Mouse (Mus musculus) CH12.LX (cell line): ENCODE measurements around the gene Terb2. TPM values are rescaled to one million over a fixed set of nuclear protein-coding genes. Genes with fewer than 3 reads are reported as not detected.
A peak's percentile ranks its signal among the peaks of the same experiment; 100 is the strongest.

Experiments used
- DNase-seq: peaks from one replicate; pipeline ENCODE4 v3.0.0-alpha.2; 2013; ENCODE audit errors: extremely low read depth
- H3K27ac ChIP-seq: 2 replicates; pipeline ENCODE4 v1.5.1; 2012; ENCODE audit warnings: low read depth, mild to moderate bottlenecking, control low read depth, moderate library complexity; ENCODE audit not compliant: insufficient read depth
- H3K27me3 ChIP-seq: replicated peaks from 2 replicates; pipeline ENCODE3; 2012; ENCODE audit warnings: inconsistent platforms
- H3K36me3 ChIP-seq, 2 experiments: replicated peaks in 1 of 2; 2 replicates each; pipeline versions ENCODE3 to v1.6.1; 2012; ENCODE audit warnings: inconsistent platforms in 1 of 2, low read length in 1 of 2, mild to moderate bottlenecking in 1 of 2, mixed read lengths in 1 of 2, moderate library complexity in 1 of 2; ENCODE audit not compliant: control insufficient read depth in 1 of 2, insufficient read depth in 1 of 2
- H3K4me1 ChIP-seq, 2 experiments: 2 replicates each; pipeline ENCODE4 v1.6.1; 2012; ENCODE audit warnings: inconsistent platforms in 1 of 2, moderate library complexity in 1 of 2; ENCODE audit not compliant: insufficient read depth in 2 of 2, control insufficient read depth in 1 of 2
- H3K4me2 ChIP-seq: 2 replicates; pipeline ENCODE4 v1.6.1; 2012; ENCODE audit warnings: low read depth, mild to moderate bottlenecking, control low read depth; ENCODE audit not compliant: poor library complexity, insufficient read depth, severe bottlenecking
- H3K4me3 ChIP-seq, 3 experiments: fragments of 150-350 bp in 1 of 3; sonication (generic) in 1 of 3; replicated peaks in 1 of 3; 2 replicates each; pipeline versions ENCODE3 to v1.5.1; 2011 to 2012; ENCODE audit warnings: low read depth in 2 of 3, low read length in 2 of 3, mild to moderate bottlenecking in 2 of 3, moderate library complexity in 2 of 3, control low read depth in 1 of 3, improper control_type of control experiment in 1 of 3, inconsistent platforms in 1 of 3, mixed read lengths in 1 of 3; ENCODE audit not compliant: poor library complexity in 1 of 3
- H3K79me2 ChIP-seq: replicated peaks from 2 replicates; pipeline ENCODE4 v1.6.1; 2012; ENCODE audit warnings: mild to moderate bottlenecking, moderate library complexity; ENCODE audit not compliant: control insufficient read depth, poor library complexity, insufficient read depth, severe bottlenecking; ENCODE audit errors: extremely low read depth
- H3K9ac ChIP-seq: 2 replicates; pipeline ENCODE4 v1.6.1; 2012; ENCODE audit warnings: low read depth, mild to moderate bottlenecking, control low read depth, moderate library complexity; ENCODE audit not compliant: insufficient read depth
- H3K9me3 ChIP-seq: replicated peaks from 2 replicates; pipeline ENCODE3; 2012; ENCODE audit warnings: low read length, inconsistent platforms, mixed read lengths
- BHLHE40 ChIP-seq: IDR thresholded peaks from 2 replicates; pipeline ENCODE4 v1.6.1; 2011; ENCODE audit warnings: mild to moderate bottlenecking, low read depth, low read length, improper control_type of control experiment
- CHD1 ChIP-seq: IDR thresholded peaks from 2 replicates; pipeline ENCODE4 v1.6.1; 2012; ENCODE audit warnings: low read depth, low read length, improper control_type of control experiment, inconsistent platforms
- CHD2 ChIP-seq: IDR thresholded peaks from 2 replicates; pipeline ENCODE4 v1.6.1; 2011; ENCODE audit warnings: low read length, improper control_type of control experiment
- CTCF ChIP-seq, 2 experiments: IDR thresholded peaks in 1 of 2; conservative IDR thresholded peaks in 1 of 2; 2 replicates each; pipeline ENCODE4 v1.5.1; 2011 to 2012; ENCODE audit warnings: low read depth in 2 of 2, low read length in 2 of 2, improper control_type of control experiment in 1 of 2, inconsistent platforms in 1 of 2, mild to moderate bottlenecking in 1 of 2, moderate library complexity in 1 of 2
- E2F4 ChIP-seq: IDR thresholded peaks from 2 replicates; pipeline ENCODE4 v1.6.1; 2011; ENCODE audit warnings: low read depth, low read length, improper control_type of control experiment; ENCODE audit not compliant: insufficient replicate concordance
- ELF1 ChIP-seq: IDR thresholded peaks from 2 replicates; pipeline ENCODE4 v1.6.1; 2014; ENCODE audit warnings: low read depth, mild to moderate bottlenecking, inconsistent platforms, low read length, improper control_type of control experiment
- EP300 ChIP-seq: IDR thresholded peaks from 2 replicates; pipeline ENCODE4 v1.6.1; 2011; ENCODE audit warnings: low read length, improper control_type of control experiment
- ETS1 ChIP-seq: conservative IDR thresholded peaks from 2 replicates; pipeline ENCODE4 v1.6.1; 2012; ENCODE audit warnings: low read depth, mild to moderate bottlenecking, inconsistent platforms, low read length, improper control_type of control experiment, moderate library complexity
- GABPA ChIP-seq: IDR thresholded peaks from 2 replicates; pipeline ENCODE4 v1.6.1; 2012; ENCODE audit warnings: low read depth, low read length, improper control_type of control experiment, inconsistent platforms; ENCODE audit not compliant: insufficient replicate concordance
- HCFC1 ChIP-seq: IDR thresholded peaks from 2 replicates; pipeline ENCODE4 v1.6.1; 2012; ENCODE audit warnings: low read depth, mild to moderate bottlenecking, inconsistent platforms, low read length, improper control_type of control experiment
- IRF4 ChIP-seq: IDR thresholded peaks from 2 replicates; pipeline ENCODE4 v1.6.1; 2014; ENCODE audit warnings: low read depth, mild to moderate bottlenecking, inconsistent platforms, low read length, improper control_type of control experiment
- JUN ChIP-seq: IDR thresholded peaks from 2 replicates; pipeline ENCODE4 v1.6.1; 2011; ENCODE audit warnings: low read depth, mild to moderate bottlenecking, low read length, improper control_type of control experiment, moderate library complexity; ENCODE audit not compliant: insufficient read depth
- JUND ChIP-seq: conservative IDR thresholded peaks from 2 replicates; pipeline ENCODE4 v1.6.1; 2011; ENCODE audit warnings: low read depth, low read length, improper control_type of control experiment
- KAT2A ChIP-seq: IDR thresholded peaks from 2 replicates; pipeline ENCODE4 v1.6.1; 2012; ENCODE audit warnings: low read length, improper control_type of control experiment, inconsistent platforms; ENCODE audit not compliant: insufficient replicate concordance
- MAFK ChIP-seq: IDR thresholded peaks from 2 replicates; pipeline ENCODE4 v1.6.1; 2011; ENCODE audit warnings: low read length, improper control_type of control experiment; ENCODE audit not compliant: insufficient replicate concordance
- MAX ChIP-seq: IDR thresholded peaks from 2 replicates; pipeline ENCODE4 v1.6.1; 2011; ENCODE audit warnings: low read length, improper control_type of control experiment
- MAZ ChIP-seq: IDR thresholded peaks from 2 replicates; pipeline ENCODE4 v1.6.1; 2012; ENCODE audit warnings: low read depth, mild to moderate bottlenecking, inconsistent platforms, low read length, improper control_type of control experiment, moderate library complexity
- MEF2A ChIP-seq: IDR thresholded peaks from 2 replicates; pipeline ENCODE4 v1.6.1; 2014; ENCODE audit warnings: low read depth, mild to moderate bottlenecking, inconsistent platforms, low read length, improper control_type of control experiment, borderline replicate concordance
- MXI1 ChIP-seq: IDR thresholded peaks from 2 replicates; pipeline ENCODE4 v1.6.1; 2011; ENCODE audit warnings: mild to moderate bottlenecking, low read depth, low read length, improper control_type of control experiment
- MYC ChIP-seq: IDR thresholded peaks from 2 replicates; pipeline ENCODE4 v1.6.1; 2011; ENCODE audit warnings: low read depth, mild to moderate bottlenecking, improper control_type of control experiment, low read length
- NELFE ChIP-seq: IDR thresholded peaks from 2 replicates; pipeline ENCODE4 v1.6.1; 2011; ENCODE audit warnings: low read depth, low read length, improper control_type of control experiment
- NRF1 ChIP-seq: IDR thresholded peaks from 2 replicates; pipeline ENCODE4 v1.6.1; 2014; ENCODE audit warnings: low read depth, mild to moderate bottlenecking, inconsistent platforms, low read length, improper control_type of control experiment, moderate library complexity
- PAX5 ChIP-seq: IDR thresholded peaks from 2 replicates; pipeline ENCODE4 v1.6.1; 2012; ENCODE audit warnings: low read length, inconsistent platforms, mixed read lengths
- POLR2A ChIP-seq: IDR thresholded peaks from 2 replicates; pipeline ENCODE4 v1.6.1; 2011; ENCODE audit warnings: low read depth, mild to moderate bottlenecking, improper control_type of control experiment, low read length
- POLR2AphosphoS2 ChIP-seq: IDR thresholded peaks from 2 replicates; pipeline ENCODE4 v1.6.1; 2011; ENCODE audit warnings: low read depth, low read length, improper control_type of control experiment
- RAD21 ChIP-seq: IDR thresholded peaks from 2 replicates; pipeline ENCODE4 v1.6.1; 2011; ENCODE audit warnings: low read depth, mild to moderate bottlenecking, low read length, improper control_type of control experiment, moderate library complexity
- RCOR1 ChIP-seq: conservative IDR thresholded peaks from 2 replicates; pipeline ENCODE4 v1.6.1; 2012; ENCODE audit warnings: low read depth, mild to moderate bottlenecking, inconsistent platforms, low read length, improper control_type of control experiment
- SIN3A ChIP-seq: IDR thresholded peaks from 2 replicates; pipeline ENCODE4 v1.6.1; 2012; ENCODE audit warnings: low read length, improper control_type of control experiment, inconsistent platforms
- SMC3 ChIP-seq: IDR thresholded peaks from 2 replicates; pipeline ENCODE4 v1.6.1; 2011; ENCODE audit warnings: low read depth, low read length, improper control_type of control experiment
- TBP ChIP-seq: conservative IDR thresholded peaks from 2 replicates; pipeline ENCODE4 v1.6.1; 2011; ENCODE audit warnings: low read depth, low read length, improper control_type of control experiment
- TCF12 ChIP-seq: IDR thresholded peaks from 2 replicates; pipeline ENCODE4 v1.6.1; 2014; ENCODE audit warnings: low read depth, mild to moderate bottlenecking, inconsistent platforms, low read length, improper control_type of control experiment
- UBTF ChIP-seq: IDR thresholded peaks from 2 replicates; pipeline ENCODE4 v1.6.1; 2012; ENCODE audit warnings: low read depth, mild to moderate bottlenecking, inconsistent platforms, low read length, improper control_type of control experiment, moderate library complexity
- USF1 ChIP-seq: IDR thresholded peaks from 2 replicates; pipeline ENCODE4 v1.6.1; 2014; ENCODE audit warnings: low read depth, mild to moderate bottlenecking, inconsistent platforms, low read length, improper control_type of control experiment
- USF2 ChIP-seq: conservative IDR thresholded peaks from 2 replicates; pipeline ENCODE4 v1.6.1; 2011; ENCODE audit warnings: low read depth, low read length, improper control_type of control experiment
- ZC3H11A ChIP-seq: IDR thresholded peaks from 2 replicates; pipeline ENCODE4 v1.6.1; 2012; ENCODE audit warnings: low read depth, mild to moderate bottlenecking, inconsistent platforms, low read length, improper control_type of control experiment
- ZKSCAN1 ChIP-seq: IDR thresholded peaks from 2 replicates; pipeline ENCODE4 v1.6.1; 2012; ENCODE audit warnings: low read depth, inconsistent platforms, low read length, improper control_type of control experiment, borderline replicate concordance
- ZMIZ1 ChIP-seq: IDR thresholded peaks from 2 replicates; pipeline ENCODE4 v1.6.1; 2012; ENCODE audit warnings: low read depth, mild to moderate bottlenecking, inconsistent platforms, low read length, improper control_type of control experiment
- ZNF384 ChIP-seq: IDR thresholded peaks from 2 replicates; pipeline ENCODE4 v1.6.1; 2012; ENCODE audit warnings: low read depth, low read length, improper control_type of control experiment, inconsistent platforms
- dilution Hi-C: fragments of 300-500 bp; cut with MboI; formaldehyde crosslinking; loops from 2 replicates; pipeline ENCODE4 v1.14.3; 2020; ENCODE audit warnings: low sequenced_read_pairs; ENCODE audit not compliant: extremely low pct_unique_long_range_greater_than_20kb, extremely low pct_ligation_motif_present
- in situ Hi-C: fragments of 300-500 bp; cut with MboI; formaldehyde crosslinking; loops from 3 replicates; pipeline ENCODE4 v1.14.3; 2019; ENCODE audit warnings: low sequenced_read_pairs, low pct_ligation_motif_present, low pct_unique_long_range_greater_than_20kb, mixed read lengths
- polyA plus RNA-seq: library from polyadenylated mRNA; unstranded; fragments of >175 nt; gene quantifications from 2 replicates; pipeline ENCODE4 v1.2.1, GENCODE M21; 2012; ENCODE audit warnings: low read depth; ENCODE audit not compliant: insufficient read length
- total RNA-seq, 2 experiments: library from RNA; depleted of rRNA; stranded (reverse); fragments of 300-350 nt in 1 of 2; fragments of >200 nt in 1 of 2; gene quantifications; 2 replicates each; pipeline ENCODE4 v1.2.3; 2012 to 2014

Terb2 gene
- total and polyA plus RNA-seq, 3 experiments = not detected

GRCm38 (mm10) chr2:122147508-122148241 is 38.4 kb upstream of the Terb2 start, which contains the start of gene B2m:
Gene B2m (plus strand): TSS chr2:122147686.
- Histone ChIP-seq H3K27me3 (no peaks in the 10 kb centered on the region), H3K9ac (peak within 1 kb of the TSS; percentile 100), H3K4me1 (peaks cover 9 to 41% of the 10 kb centered on the region in 2 experiments)
- TF ChIP-seq POLR2AphosphoS2 (peak; percentile 98), EP300 (no peak), CTCF (conservative IDR thresholded peaks at IDR 0.05 in 1 of 2, IDR thresholded peaks at IDR 0.05 in 1 of 2; ENCODE audit: low read depth in 2 of 2, low read length in 2 of 2) (no peak), BHLHE40 (peak; percentile 92), HCFC1 (peak; percentile 52), SMC3 (no peak), E2F4 (peak; percentile 70; the same call in 1 of the 2 replicates), MXI1 (peak; percentile 38; the same call in 1 of the 2 replicates), MAFK (no peak), NELFE (peak; percentile 100), POLR2A (peak; percentile 100), SIN3A (peak; percentile 84), USF1 (no peak), JUND (no peak), ZKSCAN1 (no peak), MYC (peak; percentile 88), ZC3H11A (no peak), MAZ (no peak), MAX (peak; percentile 64; the same call in 1 of the 2 replicates), UBTF (no peak), ELF1 (0 out of 2 replicates have a peak, but pooled peaks have one; percentile 22), CHD2 (peak; percentile 99), ETS1 (peak; percentile 69), CHD1 (peak; percentile 95; the same call in 1 of the 2 replicates), TCF12 (peak; percentile 98), TBP (peak; percentile 99), RCOR1 (no peak), KAT2A (0 out of 2 replicates have a peak, but pooled peaks have one; percentile 59), GABPA (no peak), NRF1 (0 out of 2 replicates have a peak, but pooled peaks have one; percentile 38), ZNF384 (no peak), USF2 (no peak), RAD21 (no peak; the same call in 1 of the 2 replicates), JUN (no peak), ZMIZ1 (peak; percentile 99), IRF4 (peak; percentile 89), MEF2A (peak; percentile 66; the same call in 1 of the 2 replicates), PAX5 (no peak)
- TF ChIP-seq, all 38 proteins: peak for 21
- Histone ChIP-seq H3K36me3 (peaks cover 33 to 43% of the 10 kb centered on the region in 2 experiments), H3K4me2 (peak within 1 kb of the TSS; percentile 90), H3K4me3 (peak within 1 kb of the TSS; percentile 91 to 93 (median 92)), H3K79me2 (peaks cover 50% of the 10 kb centered on the region), H3K27ac (peak within 1 kb of the TSS; percentile 93), H3K9me3 (no peaks in the 10 kb centered on the region)
- in situ Hi-C loops = no loop called here
- dilution Hi-C loops = no loop called here
- peak; percentile 99 for DNase-seq
